Mouse (Mus musculus) cortical plate, adult 2 months (tissue): ENCODE measurements around the gene Kpna2.
"Not testable (repeated sequence)": the region's sequence is repeated elsewhere in the genome, so short reads cannot be mapped to it uniquely, and the experiment has no call there.

Source experiments
- CTCF ChIP-seq: fragments of 200-500 bp; IDR thresholded peaks from 2 replicates; pipeline ENCODE4 v1.5.1; 2011; ENCODE audit warnings: mild to moderate bottlenecking, control low read depth, low read length; ENCODE audit not compliant: insufficient read depth; ENCODE audit errors: extremely low read depth
- POLR2A ChIP-seq: fragments of 200-500 bp; IDR thresholded peaks from 2 replicates; pipeline ENCODE4 v1.6.1; 2011; ENCODE audit warnings: mild to moderate bottlenecking, low read length, control low read depth; ENCODE audit not compliant: insufficient read depth; ENCODE audit errors: extremely low read depth

GRCm38 (mm10) chr11:107019722-107020121 is 20.4 kb upstream of the Kpna2 start:
- not testable (repeated sequence) for TF ChIP-seq POLR2A, CTCF
